Mouse (Mus musculus) large intestine, adult 2 months (tissue): ENCODE data around the gene Mansc4. TPM values are rescaled to one million over a fixed set of nuclear protein-coding genes. Genes with fewer than 3 reads are reported as not detected.

Experiments
- DNase-seq: peaks from one replicate; pipeline ENCODE4 v3.0.0-alpha.2; 2012; ENCODE audit warnings: low read depth, low spot score
- WGBS: fragments of 180-500 bp; shearing (Covaris S2); methylation state at CpG from one replicate; pipeline ENCODE4 v1.1.7; 2018; 5-methylcytosine and 5-hydroxymethylcytosine counted together
- polyA plus RNA-seq: library from polyadenylated mRNA; depleted of rRNA; stranded (reverse); fragments of >200 nt; gene quantifications from 2 replicates; pipeline ENCODE4 v1.2.3, GENCODE M21; 2012; rRNA removed

Gene Mansc4
- polyA plus RNA-seq, 1 experiment, result 0.07 TPM

GRCm38 (mm10) chr6:147030096-147030885 lies 56.5 kb downstream of the Mansc4 start:
- WGBS, result 81% methylated on average over 15 of the region's 15 CpGs
- DNase-seq, result no peak

DNA sequence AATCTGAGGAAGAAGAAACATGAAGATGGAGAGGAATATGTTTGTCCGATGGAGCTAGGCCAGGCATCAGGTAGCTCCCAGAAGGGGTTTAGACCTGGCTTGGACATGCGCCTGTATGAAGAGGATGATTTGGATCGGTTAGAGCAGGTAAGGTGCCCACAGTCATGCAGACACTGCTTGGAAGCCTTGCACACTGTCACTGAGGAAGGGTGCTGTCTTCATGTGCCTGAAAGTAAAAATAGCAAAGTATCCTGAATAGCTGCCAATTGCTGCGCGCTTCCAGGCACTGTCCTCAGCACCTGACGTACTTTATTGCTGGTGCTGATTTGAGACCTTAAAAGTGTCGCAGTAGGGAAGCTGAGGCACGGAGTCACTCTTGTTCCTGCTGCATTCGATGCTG lies 57.2 kb downstream of the Mansc4 start:
- DNase-seq, result no peak
- WGBS, result 85% methylated on average over 9 of the region's 9 CpGs

GRCm38 (mm10) chr6:147028396-147028795 lies 58.4 kb downstream of the Mansc4 start:
- WGBS, result 88% methylated on average over 2 of the region's 2 CpGs
- no peak for DNase-seq

Other genes with a start within 250 kb of the Mansc4 start
- not detected in 2 replicates for gene Smco2, start 236.9 kb downstream of the Mansc4 start, polyA plus RNA-seq
- 5.0 and 7.8 TPM in 2 replicates for gene Ppfibp1, start 198.5 kb downstream of the Mansc4 start, polyA plus RNA-seq
- gene 1700034J05Rik, start 132.6 kb downstream of the Mansc4 start, polyA plus RNA-seq, result not detected in 2 replicates
- gene Rep15, start 54.4 kb downstream of the Mansc4 start, polyA plus RNA-seq, result 12.6 and 14.3 TPM in 2 replicates
- gene Mrps35, start 44.3 kb downstream of the Mansc4 start, polyA plus RNA-seq, result 9.6 and 10.4 TPM in 2 replicates
- 4.6 and 8.3 TPM in 2 replicates for gene Klhl42, start 4.3 kb upstream of the Mansc4 start, polyA plus RNA-seq
- 0.99 and 1.0 TPM in 2 replicates for gene Pthlh, start 177.2 kb upstream of the Mansc4 start, polyA plus RNA-seq